Mouse (Mus musculus): ENCODE measurements around the gene Med13l.

Med13l gene

DNA sequence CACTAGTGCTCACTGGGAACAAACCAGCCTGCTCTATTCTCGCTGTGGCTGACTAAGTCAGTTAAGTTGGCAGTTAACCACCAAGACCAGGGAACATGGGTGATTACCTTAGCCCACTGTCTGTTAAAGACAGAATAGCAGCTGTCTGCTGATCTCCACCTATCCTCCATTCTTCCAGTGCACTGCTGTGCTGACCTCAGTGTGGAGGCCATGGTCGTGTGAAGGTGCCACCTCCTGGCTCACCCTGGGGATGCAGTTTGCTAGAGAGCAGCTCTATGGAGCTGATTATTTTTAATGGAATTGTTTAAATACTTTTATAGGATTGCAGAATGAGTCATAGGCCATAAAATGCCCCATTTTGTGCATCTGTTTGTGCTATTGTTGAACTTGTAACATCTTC lies 195.6 kb downstream of the Med13l start:
- TF ChIP-seq GATA4 (IDR thresholded peaks at IDR 0.05; ENCODE audit: insufficient replicate concordance, low read length): no peak

GRCm38 (mm10) chr5:118757396-118758301 lies 197.2 kb downstream of the Med13l start:
- TF ChIP-seq GATA4 (IDR thresholded peaks at IDR 0.05; ENCODE audit: insufficient replicate concordance, low read length): no peak

DNA sequence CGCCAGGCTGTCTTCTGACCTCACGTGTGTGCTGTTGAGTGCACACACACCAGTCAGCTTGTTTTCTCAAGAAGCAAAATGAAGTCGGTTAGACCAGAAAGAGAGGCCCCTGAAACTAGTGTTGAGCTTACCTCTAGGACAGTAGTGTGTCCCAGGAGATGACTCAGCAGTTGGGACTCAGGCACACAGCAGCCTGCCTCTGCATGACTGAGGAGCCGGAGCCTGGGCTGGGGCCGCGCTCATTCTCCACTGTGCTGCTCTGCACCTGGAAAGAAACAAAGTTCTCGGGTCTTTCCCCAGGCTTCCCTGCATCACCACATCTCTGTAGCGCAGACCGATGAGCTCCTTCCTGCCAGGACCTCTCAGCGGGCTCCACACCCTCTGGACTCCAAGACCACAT lies 200.5 kb downstream of the Med13l start:
- no peak for TF ChIP-seq GATA4 (IDR thresholded peaks at IDR 0.05; ENCODE audit: insufficient replicate concordance, low read length)

DNA sequence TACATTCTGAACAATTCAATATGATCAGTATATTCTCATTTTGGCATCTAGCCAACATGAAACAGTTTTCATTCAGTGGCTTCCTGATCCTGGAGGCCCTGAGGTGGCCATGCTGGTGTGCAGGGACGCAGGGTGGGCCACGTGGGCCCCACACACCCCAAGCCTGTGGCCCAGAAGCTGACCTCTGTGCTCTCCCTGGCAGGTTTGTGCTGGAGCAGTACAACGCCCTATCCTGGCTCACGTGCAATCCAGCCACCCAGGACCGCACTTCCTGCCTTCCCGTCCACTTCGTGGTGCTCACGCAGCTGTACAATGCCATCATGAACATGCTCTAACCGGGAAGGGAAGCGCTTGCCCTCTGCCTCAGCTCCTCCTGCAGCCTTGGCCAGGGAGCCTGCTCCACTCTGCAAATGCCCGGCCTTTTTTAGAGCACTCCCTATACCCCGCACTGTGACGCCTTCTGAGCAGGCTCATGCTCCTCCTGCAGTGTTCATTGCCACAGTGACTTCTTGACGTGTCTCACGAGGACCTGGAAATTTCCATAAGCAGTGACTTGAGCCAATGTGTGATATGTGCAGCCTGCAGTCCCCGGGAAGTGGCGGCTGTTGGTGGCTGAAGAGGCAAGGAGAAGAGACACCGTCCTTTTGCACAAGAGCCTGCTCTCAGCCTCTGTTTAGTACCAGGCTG lies 202.2 kb downstream of the Med13l start:
- TF ChIP-seq GATA4 (IDR thresholded peaks at IDR 0.05; ENCODE audit: insufficient replicate concordance, low read length): no peak

- TF ChIP-seq GATA4 (IDR thresholded peaks at IDR 0.05; ENCODE audit: insufficient replicate concordance, low read length): no peak
Observed at GRCm38 (mm10) chr5:118763353-118763752, 202.9 kb downstream of the Med13l start.

DNA sequence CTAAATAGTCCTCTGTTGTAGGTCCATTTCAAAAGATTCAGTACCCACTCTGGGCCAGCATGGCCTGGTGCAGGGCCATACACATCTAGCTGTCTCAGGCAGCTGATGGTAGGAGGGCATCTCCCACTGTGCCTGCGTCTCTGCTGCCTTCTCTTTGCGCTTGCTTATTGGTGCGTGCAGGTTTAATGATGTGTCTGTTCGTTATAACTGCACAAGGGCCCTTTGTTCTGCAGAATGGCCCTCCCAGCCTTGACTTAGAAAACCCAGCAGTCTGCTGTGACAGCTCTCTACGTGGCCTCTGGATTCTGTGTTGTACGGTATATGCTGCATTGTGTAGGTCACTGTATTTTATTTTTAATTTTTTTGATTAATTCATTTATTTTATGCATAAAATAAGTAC lies 208.7 kb downstream of the Med13l start:
- no peak for TF ChIP-seq GATA4 (IDR thresholded peaks at IDR 0.05; ENCODE audit: insufficient replicate concordance, low read length)

GRCm38 (mm10) chr5:118773866-118774265 lies 213.4 kb downstream of the Med13l start:
- no peak for TF ChIP-seq GATA4 (IDR thresholded peaks at IDR 0.05; ENCODE audit: insufficient replicate concordance, low read length)

DNA sequence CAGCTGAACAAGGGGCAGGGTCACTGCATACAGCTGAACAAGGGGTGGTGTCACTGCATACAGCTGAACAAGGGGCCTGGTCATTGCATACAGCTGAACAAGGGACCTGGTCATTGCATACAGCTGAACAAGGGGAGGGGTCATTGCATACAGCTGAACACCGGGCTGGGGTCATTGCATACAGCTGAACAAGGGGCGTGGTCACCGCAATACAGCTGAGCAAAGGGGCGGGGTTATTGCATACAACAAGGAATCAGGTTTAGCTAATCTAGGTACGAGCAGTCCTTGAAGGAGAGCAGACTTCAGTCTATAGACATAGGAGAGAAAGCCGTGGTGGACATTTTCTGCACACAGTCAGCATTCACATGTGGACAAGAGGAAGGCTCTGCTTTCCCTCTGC lies 215.9 kb downstream of the Med13l start:
- TF ChIP-seq GATA4 (IDR thresholded peaks at IDR 0.05; ENCODE audit: insufficient replicate concordance, low read length): no peak

DNA sequence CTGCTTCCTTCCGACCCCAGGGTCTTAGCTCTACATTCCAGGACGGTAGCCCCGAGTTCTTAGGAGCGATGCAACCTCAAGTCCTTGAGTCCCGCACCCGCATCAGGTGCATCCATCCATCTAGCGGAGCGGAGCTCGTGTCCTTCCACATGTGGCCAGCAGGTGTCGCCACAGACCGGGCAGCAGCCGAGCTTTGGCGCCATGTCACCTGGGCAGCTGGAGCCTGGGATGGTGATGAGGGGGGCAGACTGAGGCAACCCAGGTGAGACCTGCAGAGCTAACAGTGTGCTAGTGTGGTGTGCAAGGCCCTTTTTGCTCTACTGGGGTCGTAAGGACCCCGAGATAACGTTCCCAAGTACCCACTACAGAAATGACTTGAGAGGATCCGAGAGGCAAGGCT lies 221.1 kb downstream of the Med13l start:
- TF ChIP-seq GATA4 (IDR thresholded peaks at IDR 0.05; ENCODE audit: insufficient replicate concordance, low read length): no peak

DNA sequence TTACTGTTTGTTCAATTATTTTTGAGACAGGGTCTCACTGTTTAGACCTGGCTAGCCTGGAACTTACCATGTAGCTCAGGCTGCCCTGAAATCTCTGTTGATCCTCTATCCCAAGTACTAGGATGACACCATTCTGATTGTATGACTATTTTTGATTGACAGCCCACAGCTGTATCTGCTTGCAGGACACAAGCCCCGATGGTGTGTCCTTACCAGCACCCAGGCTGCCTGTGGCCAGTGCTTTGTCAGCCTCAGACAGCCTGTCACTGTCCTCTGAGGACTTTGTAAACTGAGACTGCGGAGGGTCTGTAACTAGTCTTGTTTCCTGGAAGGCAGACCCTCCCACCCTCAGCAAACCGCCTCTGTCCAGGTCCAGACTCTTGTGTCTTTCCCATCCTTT lies 221.7 kb downstream of the Med13l start:
- TF ChIP-seq GATA4 (IDR thresholded peaks at IDR 0.05; ENCODE audit: insufficient replicate concordance, low read length): no peak

DNA sequence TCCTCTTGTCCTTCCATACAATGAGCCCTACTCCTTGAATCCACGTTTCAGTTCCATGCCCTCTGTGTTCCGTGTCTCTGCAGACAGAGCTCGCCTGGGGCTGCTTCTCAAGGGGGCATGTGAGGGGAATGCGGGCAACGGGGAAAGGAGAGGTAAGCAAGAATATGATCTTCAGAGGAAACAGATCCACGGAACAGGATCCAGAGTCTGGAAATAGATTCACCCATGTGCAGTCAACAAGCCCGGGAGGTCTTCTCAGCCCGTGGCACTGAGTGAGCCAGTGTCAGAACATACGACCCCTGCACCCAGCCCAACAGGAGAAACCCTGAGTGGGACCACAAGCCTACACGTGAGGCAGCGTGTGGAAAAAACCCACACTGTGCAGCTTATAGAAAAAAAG lies 228.7 kb downstream of the Med13l start:
- TF ChIP-seq GATA4 (IDR thresholded peaks at IDR 0.05; ENCODE audit: insufficient replicate concordance, low read length): no peak

GRCm38 (mm10) chr5:118789776-118790175 lies 229.3 kb downstream of the Med13l start:
- TF ChIP-seq GATA4 (IDR thresholded peaks at IDR 0.05; ENCODE audit: insufficient replicate concordance, low read length): no peak

- TF ChIP-seq GATA4 (IDR thresholded peaks at IDR 0.05; ENCODE audit: insufficient replicate concordance, low read length): no peak
Observed at GRCm38 (mm10) chr5:118797811-118798210, 237.3 kb downstream of the Med13l start.

- no peak for TF ChIP-seq GATA4 (IDR thresholded peaks at IDR 0.05; ENCODE audit: insufficient replicate concordance, low read length)
Observed at GRCm38 (mm10) chr5:118801592-118801991, 241.1 kb downstream of the Med13l start.

DNA sequence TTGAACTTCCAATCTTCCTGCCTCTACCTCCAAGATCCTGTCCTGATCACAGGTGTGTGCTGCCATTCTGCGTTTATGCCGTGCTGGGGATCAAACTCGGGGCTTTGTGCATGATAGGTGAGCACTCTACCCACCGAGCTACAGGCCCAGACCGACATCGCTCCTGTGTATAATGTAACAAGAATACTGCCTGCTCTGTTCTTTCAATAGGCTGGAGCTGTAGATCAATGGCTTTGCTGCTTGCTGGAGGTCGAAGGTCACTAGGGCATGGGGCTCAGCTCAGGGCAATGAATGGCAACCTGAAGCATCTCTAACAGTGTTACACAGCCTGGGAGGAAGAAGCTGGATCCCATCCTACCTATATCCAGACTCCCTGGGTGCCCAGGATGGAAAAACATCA lies 241.6 kb downstream of the Med13l start:
- no peak for TF ChIP-seq GATA4 (IDR thresholded peaks at IDR 0.05; ENCODE audit: insufficient replicate concordance, low read length)

DNA sequence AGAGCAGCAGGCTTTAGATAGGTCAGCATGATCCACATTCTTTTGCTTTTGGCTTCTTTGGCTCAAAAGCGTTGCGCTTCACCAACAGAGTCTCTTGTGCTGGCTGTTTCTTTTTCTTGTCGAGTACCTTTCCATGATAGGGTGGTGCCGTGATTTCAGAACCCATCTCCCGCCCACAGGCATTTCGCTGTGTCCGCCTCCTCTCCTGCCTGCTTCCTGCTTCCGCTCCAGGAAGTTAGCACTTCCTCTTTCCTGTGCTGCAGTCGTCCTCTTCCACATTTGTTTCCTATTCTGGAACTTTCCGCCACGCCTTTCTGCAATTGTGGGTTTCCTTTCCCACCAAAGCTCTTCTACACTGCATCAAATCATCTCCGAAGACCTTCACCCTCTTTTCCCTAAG lies 248.5 kb downstream of the Med13l start:
- TF ChIP-seq GATA4 (IDR thresholded peaks at IDR 0.05; ENCODE audit: insufficient replicate concordance, low read length): no peak
